Mouse (Mus musculus) naive thymus-derived CD4-positive, alpha-beta T cell, adult 2 months (primary cell): ENCODE measurements around the gene Slc22a23.

Experiments used
- DNase-seq: peaks from one replicate; pipeline ENCODE4 v3.0.0-alpha.2; 2011; ENCODE audit warnings: low read depth

The Slc22a23 gene

DNA sequence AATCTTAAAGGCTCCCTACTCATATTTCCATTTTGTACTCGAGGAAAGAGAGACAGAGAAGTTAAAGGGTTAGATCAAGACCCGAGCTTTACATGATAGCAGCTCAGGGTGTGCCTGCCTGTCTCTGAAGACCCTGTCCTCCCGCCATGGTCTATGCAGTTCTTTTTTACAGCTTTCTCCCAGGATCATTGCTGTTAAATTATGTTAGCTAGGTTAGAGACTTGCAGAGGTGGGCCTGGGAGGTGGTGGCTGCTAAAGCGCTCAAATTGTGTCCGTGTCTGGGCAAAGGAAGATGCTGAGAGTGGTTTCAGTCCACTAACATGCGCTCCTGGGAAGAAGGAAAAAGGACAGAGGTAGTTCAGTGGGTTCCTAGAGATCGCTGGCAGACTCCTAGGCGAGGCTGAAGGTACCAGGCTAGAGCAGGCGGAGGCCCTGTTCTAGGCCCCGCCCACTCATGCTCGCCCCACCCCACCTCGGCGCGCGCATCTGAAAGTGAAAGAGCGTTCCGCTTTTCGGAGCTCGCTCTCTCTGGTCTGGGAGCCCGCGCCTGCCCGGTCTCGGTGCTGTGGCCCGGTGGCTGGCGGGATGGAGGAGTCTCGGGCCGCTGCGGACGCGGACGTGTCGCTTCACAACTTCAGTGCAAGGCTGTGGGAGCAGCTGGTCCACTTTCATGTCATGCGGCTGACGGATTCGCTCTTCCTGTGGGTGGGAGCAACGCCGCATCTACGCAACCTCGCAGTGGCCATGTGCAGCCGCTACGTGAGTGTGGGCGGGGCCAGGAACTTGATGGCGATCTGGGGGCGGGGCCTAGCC lies 182.3 kb downstream of the Slc22a23 start, which contains the start of gene Psmg4:
TSS of gene Psmg4 (plus strand) at position 474 of the 813 bp plus-strand sequence.
- DNase-seq = peak; percentile 96

DNA sequence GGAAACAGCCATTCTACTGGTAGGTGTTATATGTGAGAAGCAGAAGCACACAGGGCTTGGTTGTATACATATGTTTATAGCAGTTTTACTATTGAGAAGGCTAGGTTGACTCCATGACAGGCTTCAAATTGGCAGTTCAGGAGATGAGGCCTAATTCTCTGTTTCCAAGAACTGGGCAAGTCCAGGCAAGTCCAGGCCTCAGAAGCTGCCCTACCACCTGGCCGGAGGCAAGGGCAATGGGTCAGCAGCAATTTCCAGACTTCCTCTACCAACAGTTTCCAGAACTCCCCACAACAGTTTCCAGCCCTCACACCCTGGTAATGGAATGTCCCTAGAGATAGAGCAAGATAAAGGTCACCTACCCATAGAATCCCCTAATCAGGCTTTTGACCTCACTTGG lies 185.1 kb downstream of the Slc22a23 start:
- DNase-seq = no peak

DNA sequence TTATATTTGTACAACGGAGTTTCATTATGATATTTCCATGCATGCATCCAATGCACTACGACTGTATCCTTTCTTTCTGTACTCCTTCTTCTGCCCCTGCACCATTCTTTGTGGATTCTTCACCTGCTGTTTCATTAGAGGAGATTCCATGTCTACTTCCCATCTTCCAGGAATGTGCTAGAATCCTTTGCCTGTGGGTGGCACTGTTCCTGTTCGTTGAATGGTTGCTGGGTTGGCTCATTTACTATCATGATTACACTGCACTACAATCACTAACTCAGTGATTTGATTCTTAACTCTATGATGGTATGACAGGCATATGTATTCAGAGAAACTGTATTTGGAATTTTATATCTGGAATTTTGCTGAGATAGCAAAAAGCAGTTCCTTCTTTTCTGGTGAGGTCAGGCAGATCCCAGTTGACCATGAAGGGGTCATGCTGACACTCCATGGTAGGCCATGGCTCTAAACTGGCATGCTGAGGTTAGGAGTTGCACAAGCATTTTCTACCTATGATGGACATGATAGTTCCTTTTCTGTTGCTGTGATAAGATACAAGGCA lies 187.3 kb downstream of the Slc22a23 start:
- DNase-seq = no peak

DNA sequence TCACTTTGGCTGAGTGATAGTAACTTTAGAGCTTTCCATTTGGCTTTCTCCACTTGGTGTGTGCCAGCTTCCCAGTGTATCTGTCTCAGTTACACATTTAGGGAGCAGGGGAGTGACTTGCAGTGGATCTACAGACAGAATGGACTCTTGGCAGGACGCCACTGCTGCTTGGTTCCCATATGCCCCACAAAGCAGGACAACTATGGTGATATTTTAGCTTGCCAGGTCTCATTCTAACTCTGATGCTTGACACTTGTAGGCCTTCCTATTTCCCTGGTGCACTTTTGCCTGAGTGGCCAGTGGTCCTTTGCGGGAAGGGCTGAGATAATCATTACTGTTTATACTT lies 188.2 kb downstream of the Slc22a23 start:
- DNase-seq = no peak

- peak; percentile 27 for DNase-seq
These were observed 188.7 kb downstream of the Slc22a23 start for GRCm38 (mm10) chr13:34156133-34156839.

GRCm38 (mm10) chr13:34154931-34155272 lies 190.1 kb downstream of the Slc22a23 start:
- DNase-seq = peak; percentile 87

GRCm38 (mm10) chr13:34154217-34154930 lies 190.6 kb downstream of the Slc22a23 start:
- peak; percentile 91 for DNase-seq

- DNase-seq = no peak
These were observed 191.5 kb downstream of the Slc22a23 start for GRCm38 (mm10) chr13:34153254-34154011.

- no peak for DNase-seq
These were observed 192.3 kb downstream of the Slc22a23 start for GRCm38 (mm10) chr13:34152695-34153094.

DNA sequence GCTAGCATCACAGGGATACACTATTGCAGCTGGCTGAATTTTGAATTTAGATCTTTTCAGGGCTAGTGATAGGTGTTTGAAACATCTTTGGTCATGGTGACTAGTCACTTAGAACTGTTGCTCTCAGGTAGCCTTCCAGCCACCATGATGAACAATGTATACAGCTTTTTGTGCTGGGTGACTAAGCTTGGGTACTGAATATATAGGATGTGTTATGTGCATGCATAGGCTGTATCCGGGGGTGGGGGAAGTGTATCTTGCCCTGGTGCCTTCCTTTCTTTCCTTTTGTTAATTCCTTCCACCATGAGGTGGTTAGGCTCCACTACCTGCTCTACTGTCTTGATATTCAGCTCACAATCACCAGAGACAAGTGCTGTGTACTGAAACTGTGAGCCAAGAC lies 193.6 kb downstream of the Slc22a23 start:
- no peak for DNase-seq

GRCm38 (mm10) chr13:34150271-34151027 lies 194.5 kb downstream of the Slc22a23 start:
- DNase-seq = no peak

DNA sequence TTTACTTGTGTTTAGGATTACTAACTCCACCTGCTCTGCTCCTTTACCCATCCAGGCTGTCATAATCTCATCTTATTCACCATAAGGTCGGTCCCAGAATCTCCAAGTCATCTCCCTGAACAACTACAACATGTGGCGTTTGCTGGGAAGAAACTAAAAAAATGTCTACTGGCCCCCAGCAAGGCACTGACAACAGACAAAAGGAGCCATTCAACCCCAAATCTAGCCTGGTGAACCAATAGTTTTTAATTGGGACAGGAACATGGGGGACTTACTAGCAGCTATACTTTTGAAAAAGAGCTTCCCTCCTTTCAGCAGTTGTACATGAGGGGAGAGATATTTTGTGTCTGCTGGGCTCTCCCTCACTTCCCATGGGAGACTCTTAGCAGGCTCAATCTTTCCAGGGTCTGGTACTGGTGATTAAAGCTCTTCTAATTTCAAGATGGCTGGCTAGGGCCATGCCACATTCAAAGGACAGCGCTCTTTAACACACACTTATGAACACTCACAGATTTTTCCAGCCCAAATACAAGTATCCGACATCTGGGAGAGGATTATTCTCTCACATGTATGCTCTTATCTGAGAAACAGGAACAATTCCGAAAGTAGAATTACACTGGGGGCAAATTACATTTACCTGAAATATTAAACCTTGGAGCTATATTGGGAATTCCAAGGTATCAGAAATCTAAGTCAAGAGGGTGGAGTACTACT lies 195.4 kb downstream of the Slc22a23 start:
- DNase-seq = no peak

DNA sequence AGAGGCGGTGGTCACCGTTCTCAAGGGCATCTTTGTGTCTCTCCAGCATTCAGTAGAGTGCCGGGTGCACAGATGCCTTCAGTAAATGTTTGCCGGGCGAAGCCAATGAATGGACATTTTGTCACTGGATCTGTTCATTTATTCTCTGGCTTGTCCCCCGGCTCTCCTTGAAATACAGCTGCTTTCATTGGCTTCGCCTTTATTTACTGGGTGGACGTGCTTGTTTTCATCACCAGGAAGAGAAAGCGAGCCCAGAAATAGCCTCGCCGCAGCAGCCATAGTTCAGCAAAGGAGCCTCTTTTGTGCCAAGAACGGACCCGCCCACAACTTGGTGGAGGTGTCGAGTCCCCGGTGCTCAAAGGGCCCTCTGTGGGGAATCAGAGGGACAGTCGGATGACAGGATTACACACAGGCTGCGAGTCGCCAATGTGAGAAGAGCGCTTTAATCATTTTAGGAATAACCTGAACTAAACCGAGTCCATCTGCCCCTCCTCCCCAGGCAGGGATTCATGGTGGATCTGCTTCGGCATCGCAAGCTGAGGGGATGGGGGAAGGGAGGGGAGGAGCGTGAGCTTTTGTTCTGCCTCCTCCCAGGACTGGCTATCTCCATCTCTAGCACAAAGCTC lies 196.1 kb downstream of the Slc22a23 start:
- peak; percentile 58 for DNase-seq

DNA sequence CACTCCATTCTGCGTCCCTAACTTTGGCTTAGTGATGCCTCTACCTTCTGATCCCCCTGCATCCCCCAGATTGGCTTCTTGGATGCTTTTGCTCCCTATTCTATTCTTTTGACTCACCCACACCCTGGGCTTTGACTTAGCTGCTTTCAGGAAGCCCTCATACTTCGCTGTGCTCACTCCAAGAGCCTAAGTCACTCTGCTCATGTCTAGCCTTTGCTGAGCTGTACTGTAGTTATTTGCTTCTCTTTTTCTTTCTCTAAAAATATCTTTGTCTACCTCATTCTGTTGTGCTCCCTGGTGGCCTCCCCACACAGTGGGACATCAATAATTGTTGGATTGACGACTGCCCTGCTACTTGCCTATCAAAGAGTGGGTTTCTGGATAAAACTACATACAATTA lies 196.8 kb downstream of the Slc22a23 start:
- no peak for DNase-seq

- DNase-seq = no peak
These were observed 198.1 kb downstream of the Slc22a23 start for GRCm38 (mm10) chr13:34146916-34147315.

DNA sequence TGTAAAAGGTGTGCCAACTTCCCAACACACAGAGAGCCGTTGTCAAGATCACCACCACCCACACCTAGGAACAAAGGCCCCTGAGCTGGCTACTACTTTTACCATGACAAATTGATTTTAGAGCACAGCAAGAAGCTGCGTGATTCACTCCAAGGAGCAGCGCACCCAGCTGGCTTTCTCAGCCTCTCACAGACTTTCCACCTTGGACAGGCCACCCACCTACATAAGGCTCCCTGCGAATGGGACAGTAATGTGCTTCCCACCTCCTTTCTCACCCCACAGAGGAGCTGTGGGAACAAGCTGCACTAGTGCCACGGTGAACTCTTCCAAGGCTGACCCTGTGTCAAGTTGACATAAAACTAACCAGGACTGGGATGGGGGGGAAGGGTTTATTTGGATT lies 201.6 kb downstream of the Slc22a23 start:
- no peak for DNase-seq

DNA sequence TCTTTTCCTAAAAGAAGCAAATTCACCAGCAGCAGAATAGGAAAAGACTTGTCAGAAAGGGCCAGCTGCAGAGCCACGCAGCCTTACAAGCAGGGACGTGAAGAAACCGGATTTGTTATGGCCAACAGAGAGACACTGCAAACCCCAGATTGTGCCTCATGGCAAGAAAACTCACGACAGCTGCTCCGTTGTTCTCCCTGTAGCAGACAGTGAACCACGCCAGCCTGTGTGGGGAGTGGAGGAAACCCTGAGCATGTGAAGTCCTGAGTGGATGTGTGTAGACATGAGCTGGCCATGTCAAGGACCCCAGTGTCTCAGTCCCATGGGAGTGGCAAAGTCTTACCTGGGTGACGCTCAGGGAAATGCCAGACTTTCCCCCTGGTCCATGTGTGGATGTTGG lies 208.4 kb downstream of the Slc22a23 start:
- no peak for DNase-seq

DNA sequence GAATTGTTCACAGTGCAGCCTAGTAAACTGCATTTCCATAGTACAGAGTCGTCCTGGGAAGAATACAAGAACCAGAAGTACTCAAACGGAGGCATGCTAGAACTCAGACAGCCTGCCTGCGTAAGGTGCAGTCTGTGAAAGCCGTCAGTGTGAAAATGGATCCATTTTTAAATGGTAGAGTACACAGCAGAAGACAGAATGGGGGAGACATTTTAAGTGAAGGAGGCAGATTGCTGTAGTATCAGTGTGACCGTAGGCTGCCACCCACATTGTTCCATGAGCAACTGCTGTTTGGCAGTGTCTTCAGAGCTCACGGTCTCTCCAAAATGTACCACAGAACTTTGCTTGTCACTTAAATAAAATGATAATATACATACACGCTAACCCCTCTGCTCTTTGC lies 210.7 kb downstream of the Slc22a23 start:
- no peak for DNase-seq

DNA sequence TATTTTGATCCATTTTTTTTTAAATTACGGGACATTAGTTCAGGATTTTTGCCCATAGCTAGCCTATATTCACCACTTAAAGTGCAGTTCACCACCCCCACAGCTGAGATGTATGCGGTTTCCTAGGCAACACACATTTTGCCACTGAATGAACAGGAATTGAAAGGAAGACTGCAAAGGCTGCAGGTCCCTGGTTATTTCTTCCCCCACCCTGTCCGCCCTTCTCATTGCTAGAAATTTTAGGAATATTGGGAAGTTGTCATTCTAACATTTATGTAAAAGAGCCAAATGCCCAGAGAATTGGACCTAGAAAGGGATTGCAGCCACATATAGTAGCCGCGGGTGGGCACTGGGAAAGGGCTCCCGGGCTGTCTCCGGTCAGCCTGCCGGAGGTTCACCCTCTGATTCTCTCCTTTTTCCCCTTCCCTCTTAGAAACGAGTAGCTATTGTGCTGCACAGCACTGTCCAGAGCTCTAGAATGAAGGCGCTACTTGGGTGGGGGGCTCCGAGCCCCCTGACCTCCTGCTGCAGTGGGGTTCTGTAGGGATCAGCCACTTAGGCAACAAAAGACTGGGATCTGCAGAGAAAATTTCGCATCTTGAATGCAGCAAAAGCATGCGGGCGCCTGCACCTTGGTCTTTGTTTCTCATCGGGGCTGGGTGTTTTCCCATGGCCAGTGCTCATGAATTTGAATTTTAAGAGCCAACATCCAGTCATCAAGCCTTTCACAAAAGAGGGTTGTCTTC lies 211.5 kb downstream of the Slc22a23 start:
- DNase-seq = no peak
